Mouse (Mus musculus) adrenal gland, postnatal 4 days (tissue): ENCODE data around the gene Tnfsf13. TPM values are rescaled to one million over a fixed set of nuclear protein-coding genes. Genes with fewer than 3 reads are reported as not detected.

Experiments used
- DNase-seq, 2 experiments: peaks; one replicate each; pipeline ENCODE4 v3.0.0; 2021 to 2022; ENCODE audit warnings: low spot score in 2 of 2, mixed read lengths in 2 of 2
- total RNA-seq, 2 experiments: library from RNA; stranded (reverse); gene quantifications; 2 replicates each; pipeline ENCODE4 v1.2.3; 2021

Tnfsf13 gene
- total RNA-seq, 2 experiments from 2014 or later = 4.2 to 5.2 TPM

- DNase-seq = peak; percentile 91
These were observed 4.0 kb downstream of the Tnfsf13 start, which contains the start of gene Senp3 for GRCm38 (mm10) chr11:69681314-69682208. Senp3 (minus strand) TSS chr11:69682084.

GRCm38 (mm10) chr11:69680136-69680855, 5.3 kb downstream of the Tnfsf13 start:
- DNase-seq = no peak

DNA sequence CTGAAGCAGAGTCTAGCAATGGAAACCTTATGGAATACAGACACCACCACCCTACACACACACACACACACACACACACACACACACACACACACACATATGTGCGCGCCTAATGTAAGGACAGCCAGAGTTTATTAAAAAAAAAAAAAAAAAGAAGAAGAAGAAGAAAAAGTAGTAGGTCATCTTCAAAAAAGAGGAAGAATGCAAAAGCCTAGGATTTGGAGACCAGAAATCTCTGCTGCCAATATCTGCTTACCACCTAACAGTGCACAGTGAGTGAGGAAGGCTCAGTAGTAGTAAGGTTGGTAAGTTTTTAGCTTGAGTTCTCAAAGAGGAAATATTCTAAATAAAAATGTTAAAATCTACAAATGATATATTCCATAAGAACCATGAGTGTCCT, 6.4 kb downstream of the Tnfsf13 start:
- DNase-seq = no peak

DNA sequence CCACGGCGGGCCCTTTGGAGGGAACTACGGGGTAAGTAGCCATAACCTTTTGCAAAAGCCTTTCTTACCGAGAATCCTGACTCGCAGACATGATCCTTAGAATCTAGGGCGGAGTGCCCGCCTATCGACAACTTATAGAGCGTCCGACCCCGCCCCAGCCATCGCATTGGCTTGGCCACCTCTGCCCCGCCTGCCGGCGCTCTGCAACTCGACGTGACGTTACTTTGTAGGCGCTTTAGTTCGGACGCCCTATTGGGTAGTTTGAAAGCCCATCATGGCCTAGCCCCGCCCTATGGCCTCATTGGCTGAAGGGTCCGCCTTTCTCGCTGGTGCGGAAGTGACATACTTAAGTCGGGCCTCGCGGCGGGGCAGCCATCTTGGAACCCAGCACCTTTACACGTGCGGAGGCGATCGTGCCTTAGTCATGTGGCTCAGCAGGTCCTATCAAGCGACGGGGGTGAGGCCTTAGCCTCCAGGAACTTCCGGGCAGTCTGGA, 13.3 kb downstream of the Tnfsf13 start, which contains the start of gene Eif4a1:
Gene Eif4a1 (minus strand): TSS at position 213 of the 496 bp plus-strand sequence.
- peak; percentile 96 to 100 for DNase-seq

- DNase-seq = no peak
These were observed 13.9 kb downstream of the Tnfsf13 start for GRCm38 (mm10) chr11:69671726-69672124.

DNA sequence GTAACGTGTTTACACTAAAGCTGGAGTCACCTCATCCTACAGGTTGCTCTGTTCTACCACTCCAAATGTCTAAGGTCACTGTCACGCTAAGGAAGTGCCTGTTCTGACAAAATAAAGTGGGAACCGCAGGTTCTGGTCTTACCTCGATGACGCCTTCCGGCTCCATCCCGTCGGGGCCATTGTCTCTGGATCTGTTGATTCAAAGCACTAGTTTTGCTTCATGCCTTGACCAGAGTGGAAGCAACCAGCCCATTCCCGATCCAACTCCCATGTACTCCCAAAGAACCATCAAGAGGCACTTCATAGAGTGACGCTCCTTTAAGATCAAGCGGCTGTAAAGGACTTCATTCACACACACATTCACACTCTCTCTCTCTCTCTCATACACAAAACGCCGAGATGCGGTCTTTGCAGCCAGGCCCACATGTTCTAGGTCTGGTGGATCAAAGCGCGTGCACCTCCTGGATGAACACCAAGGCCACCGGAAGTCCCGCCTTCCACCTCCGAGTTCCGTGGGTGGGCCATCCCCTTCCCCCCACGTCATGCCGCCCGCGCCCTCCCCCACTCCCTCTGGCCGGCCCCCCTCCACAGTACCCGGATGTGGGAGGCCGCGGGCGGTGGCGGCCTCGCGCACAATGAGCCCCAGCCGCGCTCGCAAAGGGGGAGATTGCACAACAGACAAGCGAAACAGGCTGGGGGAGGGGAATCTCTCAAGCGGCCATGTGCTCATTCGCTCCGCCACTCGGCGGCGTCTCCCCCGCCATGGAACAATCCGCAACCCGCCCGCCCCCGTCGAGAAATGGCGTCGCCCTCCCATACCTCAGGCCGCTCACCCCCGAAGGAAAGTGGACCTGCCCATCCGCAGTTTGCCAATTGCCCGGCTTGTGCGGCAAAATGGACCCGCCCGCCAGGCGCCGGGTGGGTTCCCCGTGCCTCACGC, 14.5 kb downstream of the Tnfsf13 start:
- DNase-seq = peak; percentile 92

DNA sequence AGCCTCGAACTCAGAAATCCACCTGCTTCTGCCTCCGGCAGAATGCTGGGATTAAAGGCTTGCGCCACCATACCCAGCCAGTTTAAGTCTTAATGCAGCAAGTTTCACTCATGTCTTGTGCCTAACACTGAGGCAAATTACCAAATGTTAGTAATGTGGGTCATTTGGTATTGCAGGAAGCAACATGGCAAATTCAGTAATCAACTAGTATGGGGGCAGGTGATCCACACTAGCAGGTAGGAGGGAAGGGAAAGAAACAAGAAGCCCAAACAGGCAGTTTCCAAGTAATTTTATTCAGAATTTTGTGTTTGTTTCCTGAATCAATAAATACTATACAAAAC, 18.9 kb downstream of the Tnfsf13 start:
- DNase-seq = no peak

DNA sequence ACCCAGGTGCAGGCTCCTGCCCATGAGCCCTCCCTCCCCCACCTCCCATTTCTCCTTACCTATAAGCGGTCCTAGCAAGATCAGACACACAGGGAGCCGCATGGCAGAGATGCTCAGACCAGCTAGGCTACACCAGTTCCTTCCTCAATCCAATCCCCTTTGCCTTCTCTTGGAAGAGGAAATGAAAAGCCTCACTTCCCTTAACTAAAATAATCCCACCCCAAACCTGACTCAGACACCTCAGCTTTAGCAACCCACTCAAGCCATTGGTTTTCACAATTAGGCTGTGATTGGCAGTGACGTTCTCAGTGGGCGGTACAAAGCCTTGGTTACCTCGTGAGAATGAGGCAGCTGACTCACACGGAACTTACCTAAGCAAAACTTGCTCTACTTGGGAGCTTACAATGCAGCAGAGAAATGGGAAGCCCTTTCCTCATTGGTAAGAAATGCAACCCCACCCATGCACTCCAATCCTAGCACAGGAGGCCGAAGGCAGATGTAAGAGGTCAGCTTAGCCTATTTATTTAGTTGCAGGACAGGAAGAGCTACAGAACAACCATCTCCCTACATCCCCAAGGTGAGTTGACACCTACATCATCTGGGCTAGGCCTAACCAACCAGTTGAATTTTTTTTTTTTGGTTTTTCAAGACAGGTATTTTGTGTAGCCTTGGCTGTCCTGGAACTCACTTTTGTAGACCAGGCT, 19.5 kb downstream of the Tnfsf13 start, which contains the start of gene Cd68:
Gene Cd68 (minus strand): TSS at position 193 of the 704 bp plus-strand sequence.
- DNase-seq = no peak

DNA sequence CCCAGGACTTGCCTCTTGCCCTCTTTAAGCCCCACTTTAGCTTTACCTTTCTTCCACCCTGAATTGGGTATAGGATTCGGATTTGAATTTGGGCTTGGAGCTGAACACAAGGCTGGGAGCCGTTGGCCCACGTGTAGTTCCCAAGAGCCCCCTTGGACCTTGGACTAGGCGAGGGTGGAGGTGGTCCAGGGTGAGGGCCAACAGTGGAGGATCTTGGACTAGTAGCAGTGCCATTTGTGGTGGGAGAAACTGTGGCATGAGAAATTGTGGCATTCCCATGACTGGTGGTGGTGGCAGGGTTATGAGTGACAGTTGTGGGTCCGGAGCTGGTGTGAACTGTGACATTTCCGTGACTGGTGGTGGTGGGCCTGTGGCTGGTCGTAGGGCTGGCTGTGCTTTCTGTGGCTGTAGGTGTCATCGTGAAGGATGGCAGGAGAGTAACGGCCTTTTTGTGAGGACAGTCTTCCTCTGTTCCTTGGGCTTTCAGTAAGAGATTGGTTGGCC, 20.1 kb downstream of the Tnfsf13 start:
- DNase-seq = no peak

- DNase-seq = no peak
These were observed 20.7 kb downstream of the Tnfsf13 start for GRCm38 (mm10) chr11:69664841-69665240.

- no peak for DNase-seq
These were observed 21.8 kb downstream of the Tnfsf13 start for GRCm38 (mm10) chr11:69663795-69664194.

- no peak for DNase-seq
These were observed 22.5 kb downstream of the Tnfsf13 start for GRCm38 (mm10) chr11:69662967-69663671.

DNA sequence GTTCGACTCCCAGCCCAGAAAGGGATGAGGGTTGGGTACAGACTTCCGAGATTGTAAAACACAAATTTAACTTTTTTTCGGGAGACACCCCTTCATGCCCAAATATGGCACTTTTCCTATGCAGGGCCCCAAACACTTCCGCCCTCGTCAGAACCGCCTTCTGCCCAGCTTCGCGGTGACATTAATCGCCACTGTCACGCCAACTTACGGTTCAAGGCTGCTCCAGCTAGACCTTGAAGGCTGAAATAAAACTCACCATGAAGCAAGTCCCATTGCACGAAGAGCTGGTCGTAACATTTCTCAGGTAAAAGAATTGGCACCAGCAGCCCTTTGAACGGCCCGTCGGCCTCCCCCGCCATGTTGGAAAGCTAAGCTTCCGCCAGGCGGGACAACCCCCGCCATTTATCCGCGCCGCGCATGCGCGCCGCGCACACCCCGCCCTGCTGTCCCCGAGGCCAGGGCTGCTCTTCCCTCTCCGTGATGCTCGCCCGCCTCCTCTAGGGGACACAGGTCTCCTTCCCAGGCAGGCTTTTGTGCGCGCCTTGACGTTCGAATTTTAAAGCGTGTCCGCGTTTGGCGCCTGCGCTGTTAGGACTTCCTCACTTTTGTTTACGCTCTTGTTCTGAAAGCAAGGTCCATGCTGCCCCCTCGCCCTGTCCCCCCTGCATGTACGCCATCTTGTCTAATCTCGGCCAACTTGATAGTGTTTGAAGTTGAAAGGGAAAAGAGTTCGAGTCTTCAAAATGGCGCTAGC, 23.2 kb downstream of the Tnfsf13 start, which contains the start of gene Mpdu1:
Gene Mpdu1 (minus strand): TSS at position 430 of the 754 bp plus-strand sequence.
- DNase-seq = peak; percentile 77 to 92

GRCm38 (mm10) chr11:69661221-69661881, 24.2 kb downstream of the Tnfsf13 start:
- DNase-seq = no peak

DNA sequence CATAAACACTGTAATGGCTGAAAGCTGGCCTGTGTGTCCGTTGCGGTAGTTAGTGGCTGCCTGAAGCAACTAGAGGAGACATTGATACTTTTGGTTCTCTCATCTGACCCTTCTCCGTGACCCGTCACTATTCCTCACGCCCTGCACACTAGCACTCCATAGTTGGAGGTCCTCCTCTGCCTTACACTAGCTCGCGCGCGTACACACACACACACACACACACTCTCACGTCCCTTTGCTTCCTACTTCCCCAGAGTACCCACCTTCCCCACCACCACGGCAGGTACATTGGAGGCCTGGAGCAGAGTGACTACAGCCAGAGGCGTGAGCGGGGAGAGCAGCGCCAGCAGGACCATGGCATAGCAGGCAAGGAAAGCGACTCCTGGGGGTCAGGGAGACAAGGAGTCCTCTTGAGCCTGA, 28.1 kb downstream of the Tnfsf13 start:
- DNase-seq = no peak

DNA sequence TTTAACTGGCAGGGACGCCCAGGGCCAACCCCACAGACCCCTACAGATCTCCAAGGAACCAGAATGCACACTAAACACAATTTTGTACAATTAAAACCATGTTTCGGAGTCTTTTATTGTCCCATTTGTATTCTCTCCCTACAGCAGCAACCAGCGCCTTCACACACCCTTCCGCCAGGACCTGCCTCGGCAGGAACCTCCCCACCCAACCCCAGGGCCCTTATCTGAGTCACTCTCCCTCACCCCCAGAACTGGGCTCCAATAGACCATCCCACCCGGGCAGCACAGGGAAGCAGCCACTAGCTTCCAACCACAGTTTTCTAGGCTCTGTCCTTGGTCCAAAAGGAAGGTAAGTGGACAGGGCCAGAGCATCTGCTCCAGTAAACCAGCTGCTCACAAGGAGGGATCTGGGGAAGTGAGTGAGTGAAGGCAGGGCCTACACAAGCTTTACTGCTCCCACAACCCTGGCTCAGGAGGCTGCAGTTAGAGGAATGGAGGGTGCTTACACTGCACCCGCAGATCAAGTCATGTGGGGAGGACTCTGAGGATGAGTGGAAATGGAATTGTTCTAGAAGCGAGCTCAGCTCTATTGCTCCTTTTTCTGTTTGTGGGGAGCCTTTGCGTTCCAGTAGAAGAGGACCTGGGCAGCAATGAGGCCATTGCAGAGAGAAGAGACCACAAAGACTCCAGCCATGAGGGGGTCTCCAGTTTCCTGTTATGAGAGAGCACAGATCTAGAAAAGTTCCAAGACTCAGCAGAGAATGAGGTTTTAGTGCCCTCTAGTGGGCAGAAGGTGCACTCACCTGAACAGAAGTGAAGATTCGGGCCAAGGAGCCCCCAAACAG, 28.7 kb downstream of the Tnfsf13 start:
- no peak for DNase-seq

- DNase-seq = no peak
These were observed 29.5 kb downstream of the Tnfsf13 start for GRCm38 (mm10) chr11:69656065-69656455.
